Mouse (Mus musculus) embryo, embryonic 11 days (tissue): ENCODE data around the gene Atp5g1.

Source experiments
- DNase-seq: peaks from one replicate; pipeline ENCODE4 v3.0.0-alpha.2; 2015

The Atp5g1 gene

DNA sequence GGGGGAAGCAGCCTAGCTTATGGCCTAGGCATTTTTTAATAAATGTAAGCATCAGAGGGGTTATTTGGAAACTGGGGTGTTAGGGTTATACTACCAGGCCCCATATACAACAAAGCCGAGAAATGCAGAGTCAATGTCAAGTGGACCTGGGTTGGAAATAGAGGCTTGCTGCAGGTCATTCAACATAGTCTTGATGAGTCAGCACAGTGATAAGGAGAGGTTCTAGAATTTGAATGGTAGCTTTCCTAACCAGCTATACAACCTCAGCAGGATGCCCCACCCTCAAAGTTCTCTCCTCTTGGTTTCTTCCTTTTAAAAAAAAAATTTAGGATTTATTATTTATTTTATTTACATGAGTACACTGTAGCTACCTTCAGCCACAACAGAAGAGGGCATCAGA, 4.5 kb downstream of the Atp5g1 start:
- no peak for DNase-seq

DNA sequence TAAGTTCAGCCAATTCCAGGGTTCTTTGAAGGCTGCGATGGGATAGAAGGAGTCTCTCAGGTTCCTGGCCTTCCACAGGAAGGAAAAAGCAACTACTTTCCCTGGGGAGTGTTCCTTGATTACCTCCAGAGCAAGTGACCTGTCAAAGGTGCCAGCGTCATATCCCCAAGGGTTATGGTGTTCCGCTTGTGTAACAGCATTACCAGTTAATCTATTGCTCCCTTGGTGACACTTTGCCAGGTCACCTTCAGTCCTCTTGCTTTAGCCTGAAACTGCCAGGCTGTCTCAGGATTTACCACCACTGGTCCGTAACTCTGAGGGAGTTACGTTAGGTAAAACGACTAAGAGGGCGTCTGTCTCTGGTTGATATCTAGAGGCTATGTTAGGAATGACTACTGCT, 5.1 kb downstream of the Atp5g1 start:
- DNase-seq, result no peak

- DNase-seq, result no peak
These were observed 7.2 kb downstream of the Atp5g1 start for GRCm38 (mm10) chr11:96068231-96068630.

DNA sequence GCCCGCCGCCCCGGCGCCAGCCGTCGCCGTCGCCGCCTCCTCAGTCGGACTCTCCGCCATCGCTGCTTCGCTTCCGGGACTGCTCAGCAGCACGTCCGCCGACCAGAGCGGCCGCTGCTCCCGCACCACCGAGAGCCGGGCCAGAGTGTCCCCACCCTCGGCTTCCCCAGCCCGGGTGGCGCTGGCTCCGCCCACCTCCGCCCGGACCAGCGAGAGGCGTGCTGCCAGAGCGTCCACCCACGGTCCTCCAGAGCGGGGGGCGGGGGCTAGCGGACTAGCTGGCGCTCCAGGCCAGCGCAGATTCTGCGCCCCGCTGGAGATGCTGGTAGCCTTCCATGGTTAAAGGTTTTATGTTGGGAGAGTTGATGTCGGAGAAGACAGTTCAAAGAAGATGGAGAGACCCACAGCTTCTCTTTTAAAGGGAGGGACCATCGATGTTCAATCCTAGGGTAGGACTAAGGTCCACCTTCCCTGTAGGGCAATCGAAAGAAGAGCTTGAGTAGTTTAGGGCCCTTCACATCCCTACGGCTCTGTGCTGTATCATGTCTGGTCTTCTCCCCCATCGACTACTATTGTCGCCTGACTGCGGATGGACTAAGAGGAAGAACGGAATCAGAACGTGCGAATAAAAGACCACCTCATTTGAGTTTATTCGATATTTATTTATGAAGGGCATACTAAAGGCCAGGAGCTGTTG, 10.1 kb downstream of the Atp5g1 start, which contains the start of gene Ube2z:
Gene Ube2z (minus strand): TSS at position 174 of the 697 bp plus-strand sequence.
- peak; percentile 98 for DNase-seq

GRCm38 (mm10) chr11:96064521-96065214, 10.8 kb downstream of the Atp5g1 start:
- DNase-seq, result peak; percentile 70

- DNase-seq, result no peak
These were observed 17.2 kb downstream of the Atp5g1 start for GRCm38 (mm10) chr11:96058309-96058708.

- no peak for DNase-seq
These were observed 24.6 kb downstream of the Atp5g1 start for GRCm38 (mm10) chr11:96050854-96051253.

DNA sequence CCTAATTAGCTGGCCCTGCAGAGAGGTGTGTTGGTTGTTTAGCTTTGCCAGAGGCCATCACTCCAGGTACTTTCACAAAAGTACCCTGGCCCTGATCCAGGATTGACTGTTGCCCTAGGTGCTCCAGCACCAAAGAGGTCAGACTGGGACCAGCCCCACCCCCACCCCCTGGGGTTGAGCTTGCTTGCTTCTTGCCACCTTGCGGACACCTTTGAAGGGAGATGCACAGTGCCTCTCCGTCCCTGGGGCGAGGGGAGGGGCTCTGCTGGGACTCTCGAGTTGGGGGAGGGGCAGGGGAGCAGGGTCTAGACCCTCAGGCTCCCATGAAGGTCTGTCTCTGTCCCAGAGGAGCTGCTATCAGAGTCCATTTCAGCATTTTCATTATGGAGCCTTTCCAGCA, 25.5 kb downstream of the Atp5g1 start:
- DNase-seq, result no peak

GRCm38 (mm10) chr11:96047469-96048373, 27.7 kb downstream of the Atp5g1 start:
- no peak for DNase-seq

DNA sequence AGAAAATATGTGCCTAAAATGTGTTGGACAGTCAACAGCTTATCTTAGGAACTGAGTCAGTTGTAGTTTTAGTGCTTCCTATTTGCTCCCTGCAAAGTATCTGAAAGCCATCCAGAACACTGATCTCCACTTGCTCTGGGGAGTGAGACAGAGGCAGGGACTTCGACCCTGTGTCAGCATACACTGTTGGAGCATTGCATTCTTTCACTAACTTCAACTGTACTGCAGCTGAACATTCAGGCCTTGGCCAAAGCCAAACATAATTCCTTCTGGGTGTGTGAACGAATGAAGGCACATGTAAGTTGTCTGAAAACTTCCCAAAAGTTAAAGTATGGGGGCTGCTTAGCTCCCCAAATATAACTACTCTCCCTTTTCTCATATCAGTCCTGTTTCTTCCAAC, 28.7 kb downstream of the Atp5g1 start:
- no peak for DNase-seq

- no peak for DNase-seq
These were observed 29.4 kb downstream of the Atp5g1 start for GRCm38 (mm10) chr11:96046028-96046427.

- no peak for DNase-seq
These were observed 30.5 kb downstream of the Atp5g1 start for GRCm38 (mm10) chr11:96044803-96045567.

DNA sequence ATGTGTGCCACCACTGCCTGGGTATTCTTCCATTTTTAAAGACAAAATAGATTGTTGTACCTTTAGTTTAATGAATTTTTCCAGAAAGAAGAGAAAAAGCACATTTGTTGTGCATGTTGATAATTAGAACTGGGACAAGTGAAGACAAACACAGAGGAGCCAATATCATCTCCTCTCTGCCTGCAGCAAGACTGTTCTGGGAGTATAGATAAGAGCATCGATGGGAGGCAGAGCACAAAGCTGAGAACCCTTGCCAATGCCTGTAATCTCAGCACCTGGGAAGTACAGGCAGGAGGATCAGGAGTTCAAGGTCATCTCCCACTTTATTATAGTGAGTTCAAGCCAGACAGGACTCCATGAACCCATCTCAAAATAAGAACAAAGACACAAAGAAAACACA, 36.9 kb downstream of the Atp5g1 start:
- DNase-seq, result no peak

DNA sequence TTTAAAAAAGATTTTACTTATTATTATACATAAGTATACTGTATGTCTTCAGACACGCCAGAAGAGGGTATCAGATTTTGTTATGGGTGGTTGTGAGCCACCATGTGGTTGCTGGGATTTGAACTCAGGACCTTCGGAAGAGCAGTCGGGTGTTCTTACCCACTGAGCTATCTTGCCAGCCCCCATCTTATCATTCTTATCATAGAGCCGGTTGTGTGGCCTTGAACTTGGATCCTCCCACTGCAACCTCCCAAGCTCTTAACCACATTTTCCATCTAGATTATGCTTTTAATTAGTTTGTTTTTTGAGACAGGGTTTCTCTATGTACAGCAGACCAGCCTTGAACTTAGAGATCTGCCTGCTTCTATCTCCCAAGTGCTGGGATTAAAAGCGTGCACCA, 38.0 kb downstream of the Atp5g1 start:
- no peak for DNase-seq

- DNase-seq, result no peak
These were observed 40.3 kb downstream of the Atp5g1 start for GRCm38 (mm10) chr11:96035133-96035532.

GRCm38 (mm10) chr11:96034596-96035052, 40.8 kb downstream of the Atp5g1 start, which contains the start of gene Snf8:
Gene Snf8, plus strand, starts transcription at chr11:96034885.
- DNase-seq, result peak; percentile 95

DNA sequence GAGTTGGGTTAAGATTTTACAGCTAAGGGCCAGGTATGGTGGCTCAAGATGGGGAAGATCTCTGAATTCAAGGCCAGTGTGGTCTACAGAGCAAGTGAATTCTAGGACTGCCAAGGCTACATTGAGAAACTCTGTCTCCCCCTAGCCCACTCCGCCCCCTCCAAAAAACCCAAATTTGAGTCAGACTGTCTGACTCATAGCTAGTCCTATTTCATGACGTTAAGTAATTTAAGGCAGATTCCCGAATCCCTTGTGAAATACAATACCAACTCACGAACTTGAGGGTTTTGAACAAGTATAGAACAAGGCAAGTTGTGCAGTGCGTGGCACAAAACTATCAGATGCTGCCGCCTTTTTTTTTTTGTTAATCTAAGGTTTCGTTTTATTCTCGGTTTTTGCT, 41.4 kb downstream of the Atp5g1 start:
- DNase-seq, result no peak

DNA sequence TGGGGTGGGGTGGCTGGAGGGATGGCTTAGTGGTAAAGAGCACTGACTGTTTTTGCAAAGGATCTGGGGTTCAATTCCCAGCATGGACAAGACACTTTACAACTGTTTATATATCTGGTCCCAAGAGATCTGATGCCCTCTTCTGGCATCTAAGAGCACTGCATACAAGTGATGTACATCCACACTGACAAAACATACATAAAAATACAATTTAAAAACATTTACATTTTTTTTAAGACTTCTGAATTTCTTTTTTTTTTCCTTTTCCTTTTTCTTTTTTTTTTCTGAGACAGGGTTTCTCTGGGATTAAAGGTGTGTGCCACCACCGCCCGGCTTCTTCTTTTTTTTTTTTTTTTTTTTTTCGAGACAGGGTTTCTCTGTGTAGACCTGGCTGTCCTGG, 42.2 kb downstream of the Atp5g1 start:
- peak; percentile 27 for DNase-seq

DNA sequence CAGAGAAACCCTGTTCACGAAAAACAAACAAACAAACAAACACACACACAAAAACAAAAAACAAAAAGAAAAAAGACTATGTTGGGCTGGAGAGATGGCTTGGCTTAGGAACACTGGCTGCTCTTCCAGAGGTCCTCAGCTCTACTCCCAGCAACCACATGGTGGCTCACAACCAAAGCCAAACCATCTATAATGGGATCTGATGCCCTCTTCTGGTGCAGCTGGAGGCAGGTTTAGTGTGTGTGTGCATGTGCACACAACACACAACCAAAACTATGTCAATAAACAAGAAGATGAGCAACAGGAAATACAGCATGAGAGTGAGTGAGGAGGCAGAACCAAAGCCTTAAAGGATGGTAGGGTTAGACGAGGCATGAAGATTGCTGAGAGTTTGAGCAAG, 43.8 kb downstream of the Atp5g1 start:
- DNase-seq, result no peak

DNA sequence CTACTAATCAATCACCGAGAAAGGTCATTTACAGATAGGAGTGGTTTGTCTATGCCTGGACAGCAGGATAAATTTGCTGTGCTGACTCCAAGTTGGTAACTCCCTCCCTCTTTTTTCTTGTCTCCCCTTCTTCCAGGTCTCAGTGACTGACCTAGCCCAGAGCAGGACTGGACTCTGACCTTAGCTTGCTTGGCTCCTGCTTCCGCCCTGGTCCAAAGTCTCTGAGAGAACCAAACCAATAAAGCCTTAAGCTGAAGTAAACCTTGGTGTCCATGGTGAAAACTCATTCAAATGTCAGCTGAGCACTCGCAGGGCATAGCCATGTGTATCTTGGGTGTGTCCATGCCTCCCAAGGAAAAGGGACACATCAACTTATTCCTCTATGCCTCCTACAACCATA, 44.9 kb downstream of the Atp5g1 start:
- DNase-seq, result no peak

DNA sequence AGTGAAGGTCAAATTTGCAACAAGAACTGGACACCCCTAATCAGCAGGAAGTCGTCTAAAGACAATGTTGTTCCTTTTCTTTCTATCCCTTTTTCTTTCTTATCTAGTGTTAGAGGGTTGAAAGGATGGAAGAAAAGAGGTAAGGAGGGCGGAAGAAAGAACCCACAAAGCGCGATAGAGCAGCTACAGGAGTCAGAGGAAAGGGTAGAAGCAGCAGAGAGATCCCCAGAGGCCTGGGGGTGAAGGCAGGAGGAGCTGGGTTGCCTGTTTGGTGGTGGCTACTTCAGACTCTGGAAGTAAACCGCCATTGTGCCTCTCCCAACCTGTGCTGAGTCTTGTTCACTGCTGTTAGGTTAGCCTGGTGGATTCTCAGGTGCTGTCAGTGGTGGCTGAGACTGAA, 47.3 kb downstream of the Atp5g1 start:
- no peak for DNase-seq

GRCm38 (mm10) chr11:96020622-96021021, 54.8 kb downstream of the Atp5g1 start:
- no peak for DNase-seq
